Mouse (Mus musculus) forebrain, embryonic 11.5 days (tissue): Measurements from ENCODE around the gene Col26a1. TPM values are rescaled to one million over a fixed set of nuclear protein-coding genes. Genes with fewer than 3 reads are reported as not detected.
A peak's percentile ranks its signal among the peaks of the same experiment; 100 is the strongest.

Experiments used
- ATAC-seq: fragments of 200-750 bp; cut with Nextera tagmentation; replicated peaks from 2 replicates; pipeline ENCODE4 v1.8.0; 2017; ENCODE audit warnings: moderate TSS enrichment; ENCODE audit not compliant: low FRiP score
- DNase-seq: peaks from one replicate; pipeline ENCODE4 v3.0.0-alpha.2; 2017; ENCODE audit warnings: low spot score
- H3K27ac ChIP-seq: fragments of 300-500 bp; sonication (generic); 2 replicates; pipeline ENCODE4 v1.5.1; 2014; ENCODE audit warnings: low read depth, low read length
- H3K27me3 ChIP-seq: fragments of 300-500 bp; sonication (generic); 2 replicates; pipeline ENCODE4 v1.6.1; 2014; ENCODE audit warnings: mild to moderate bottlenecking, low read length, mixed read lengths; ENCODE audit not compliant: control insufficient read depth, insufficient read depth
- H3K36me3 ChIP-seq: fragments of 300-500 bp; sonication (generic); 2 replicates; pipeline ENCODE4 v1.6.1; 2014; ENCODE audit warnings: mild to moderate bottlenecking, low read length, moderate library complexity, mixed read lengths; ENCODE audit not compliant: control insufficient read depth, insufficient read depth
- H3K4me1 ChIP-seq: fragments of 300-500 bp; sonication (generic); replicated peaks from 2 replicates; pipeline ENCODE4 v1.6.1; 2014; ENCODE audit warnings: low read length, mixed read lengths; ENCODE audit not compliant: control insufficient read depth, insufficient read depth
- H3K4me2 ChIP-seq: fragments of 300-500 bp; sonication (generic); 2 replicates; pipeline ENCODE4 v1.6.1; 2014; ENCODE audit warnings: low read depth, mild to moderate bottlenecking, low read length, moderate library complexity, mixed read lengths; ENCODE audit not compliant: severe bottlenecking
- H3K4me3 ChIP-seq: fragments of 300-500 bp; sonication (generic); 2 replicates; pipeline ENCODE4 v1.5.1; 2014; ENCODE audit warnings: low read depth, low read length
- H3K9ac ChIP-seq: fragments of 300-500 bp; sonication (generic); 2 replicates; pipeline ENCODE4 v1.6.1; 2014; ENCODE audit warnings: low read length
- H3K9me3 ChIP-seq: fragments of 300-500 bp; sonication (generic); 2 replicates; pipeline ENCODE4 v1.6.1; 2016; ENCODE audit warnings: low read length, mixed read lengths; ENCODE audit not compliant: control insufficient read depth
- WGBS: fragments of 180-500 bp; shearing (Covaris S2); extraction: QIAGEN DNeasy Blood & Tissue Kit; methylation state at CpG from one replicate; pipeline ENCODE4 v1.1.7; 2014; 5-methylcytosine and 5-hydroxymethylcytosine counted together
- polyA plus RNA-seq: library from polyadenylated mRNA; unstranded; fragments of >200 nt; fragmentation: Nextera tagmentation; extraction: Ambion mirVana; gene quantifications from 2 replicates; pipeline ENCODE4 v1.2.1, GENCODE M21; 2014

The Col26a1 gene
- polyA plus RNA-seq = 35.1 and 40.6 TPM in 2 replicates

DNA sequence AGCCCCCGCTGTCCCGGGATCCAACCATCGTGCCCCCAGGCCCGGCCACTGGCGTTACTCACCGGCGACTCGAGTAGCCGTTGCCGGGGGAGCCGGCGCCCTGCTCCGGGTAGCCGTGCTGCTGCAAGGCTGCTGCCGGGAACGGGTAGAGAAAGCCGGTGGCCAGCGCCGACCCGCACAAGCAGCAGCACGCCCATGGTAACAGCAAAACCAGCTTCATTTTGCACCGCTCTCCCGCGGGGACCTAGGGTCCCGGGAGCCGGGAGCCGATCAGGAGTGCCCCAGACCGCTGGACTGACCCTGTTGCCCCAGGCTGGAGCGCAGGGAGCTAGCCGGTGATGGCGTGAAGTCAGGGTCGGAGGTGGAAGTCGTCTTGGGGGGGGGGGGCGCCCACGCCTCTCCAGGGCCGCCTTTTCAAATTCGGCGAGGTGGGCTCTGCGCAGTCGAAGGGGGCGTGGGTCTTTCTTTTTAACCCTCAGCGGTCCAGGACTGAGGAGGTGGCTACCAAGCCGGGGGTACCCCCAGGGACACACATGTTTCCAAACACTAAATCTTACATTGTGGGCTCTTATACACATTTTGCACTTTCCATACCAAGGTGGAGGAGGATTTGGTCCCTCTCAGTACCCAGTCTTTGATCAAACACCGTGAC, at the start of gene Col26a1:
TSS of gene Col26a1 (minus strand) at position 422 of the 652 bp plus-strand sequence.
- ATAC-seq = 0 out of 2 replicates have a peak, but pooled peaks have one; percentile 24
- no peaks in the 10 kb centered on the region for H3K36me3 ChIP-seq
- no peaks in the 10 kb centered on the region for H3K9me3 ChIP-seq
- peak within 1 kb of the TSS; percentile 69 for H3K9ac ChIP-seq
- peaks cover 3% of the 10 kb centered on the region; the same call in 1 of the 2 replicates for H3K4me1 ChIP-seq
- H3K27me3 ChIP-seq = peaks cover 24% of the 10 kb centered on the region
- H3K4me3 ChIP-seq = peak within 1 kb of the TSS; percentile 48
- WGBS = 2% methylated on average over 44 of the region's 44 CpGs
- peak within 1 kb of the TSS; percentile 88 for H3K4me2 ChIP-seq
- 0 out of 2 replicates have a peak within 1 kb of the TSS, but pooled peaks have one; percentile 3 for H3K27ac ChIP-seq
- peak; percentile 75 for DNase-seq

DNA sequence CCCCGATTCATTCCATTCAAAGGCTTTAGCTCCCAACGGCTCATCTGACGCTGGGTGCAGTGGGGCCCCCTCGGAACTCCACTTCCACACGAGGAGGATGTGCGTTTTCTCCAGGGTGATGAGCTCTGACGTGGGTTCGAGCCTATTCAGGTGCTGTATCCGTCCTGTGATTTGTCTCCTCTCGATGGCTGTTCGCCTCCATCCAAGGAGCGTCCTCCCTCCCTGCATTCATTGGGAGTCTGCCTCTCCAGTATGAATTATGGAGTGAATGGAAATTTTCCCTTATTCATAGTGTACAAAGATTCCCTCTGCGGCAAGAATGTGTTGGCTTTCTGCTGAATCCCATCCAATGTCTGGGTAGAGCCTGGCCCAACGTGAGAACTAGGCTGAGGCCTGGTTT, 48.9 kb upstream of the Col26a1 start:
- H3K27ac ChIP-seq = no peak overlapping the region
- H3K9ac ChIP-seq = no peak overlapping the region
- no peak overlapping the region for H3K4me2 ChIP-seq
- 85% methylated on average over 14 of the region's 14 CpGs for WGBS
- H3K36me3 ChIP-seq = no peaks in the 10 kb centered on the region
- no peaks in the 10 kb centered on the region for H3K4me1 ChIP-seq
- H3K9me3 ChIP-seq = no peaks in the 10 kb centered on the region
- no peaks in the 10 kb centered on the region for H3K27me3 ChIP-seq
- ATAC-seq (no peak), DNase-seq (no peak)
- no peak overlapping the region for H3K4me3 ChIP-seq

DNA sequence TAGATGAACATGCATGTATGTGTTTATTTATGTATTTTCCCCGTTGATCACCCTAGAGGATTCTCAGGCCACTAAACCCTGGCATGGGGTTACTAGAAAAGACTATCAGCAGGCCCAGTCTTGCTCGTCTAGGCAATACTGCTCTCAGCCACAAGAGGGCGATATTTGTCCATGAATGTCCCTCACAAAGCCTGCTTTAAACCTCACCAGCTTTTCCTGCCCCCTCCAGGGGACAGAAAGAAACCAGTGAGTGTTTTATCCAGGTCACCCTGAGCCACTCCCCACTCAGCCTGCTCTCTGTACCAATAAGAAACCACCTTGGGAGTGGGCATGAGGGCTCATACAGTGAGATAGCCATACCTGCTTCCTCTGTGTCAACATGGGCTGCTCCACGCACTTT, 46.1 kb upstream of the Col26a1 start:
- no peaks in the 10 kb centered on the region for H3K27me3 ChIP-seq
- H3K4me3 ChIP-seq = no peak overlapping the region
- no peaks in the 10 kb centered on the region for H3K4me1 ChIP-seq
- WGBS = 21% methylated on average over 4 of the region's 4 CpGs
- ATAC-seq (peak; percentile 39; the same call in 1 of the 2 replicates), DNase-seq (peak; percentile 91)
- H3K9me3 ChIP-seq = no peaks in the 10 kb centered on the region
- peak overlapping the region; percentile 10 for H3K9ac ChIP-seq
- H3K4me2 ChIP-seq = no peak overlapping the region
- no peak overlapping the region for H3K27ac ChIP-seq
- no peaks in the 10 kb centered on the region for H3K36me3 ChIP-seq

DNA sequence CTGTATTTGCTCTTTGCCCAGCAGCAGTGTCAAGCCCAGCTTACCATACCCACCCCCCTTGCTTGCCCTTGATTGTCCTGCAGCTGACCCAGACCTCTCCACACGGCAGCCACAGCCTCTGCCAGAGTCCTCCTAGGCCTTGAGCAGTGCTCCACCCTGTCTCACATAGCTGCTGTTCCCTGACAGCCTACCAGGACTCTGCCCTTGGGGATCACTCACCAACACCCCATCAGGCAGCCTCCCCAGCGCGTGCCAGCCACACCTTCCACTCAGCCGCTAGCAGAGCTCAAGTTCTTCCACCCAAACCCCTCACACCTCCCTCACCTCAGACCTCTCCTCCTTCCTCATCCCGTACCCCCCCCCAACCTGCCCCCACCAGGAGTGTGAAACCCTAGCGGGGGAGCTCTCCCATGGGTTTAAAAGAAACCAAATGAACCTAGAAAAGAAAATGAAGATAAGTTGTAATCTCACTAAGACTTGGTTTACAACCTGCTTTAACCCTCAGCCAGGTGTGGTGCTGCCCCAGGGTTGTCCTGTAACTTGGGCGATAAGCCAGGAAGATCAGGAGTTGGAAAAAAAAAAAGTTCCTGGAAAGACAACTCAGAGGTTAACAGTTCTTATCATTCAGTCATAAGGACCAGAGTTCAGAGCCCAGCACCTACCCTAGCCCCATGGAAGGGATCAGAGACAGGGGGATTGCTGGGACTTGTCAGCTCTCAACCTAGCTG, 40.9 kb upstream of the Col26a1 start:
- ATAC-seq (no peak), DNase-seq (no peak)
- Histone ChIP-seq H3K4me2 (no peak overlapping the region), H3K4me3 (no peak overlapping the region), H3K27me3 (no peaks in the 10 kb centered on the region), H3K9ac (no peak overlapping the region), H3K36me3 (no peaks in the 10 kb centered on the region), H3K9me3 (no peaks in the 10 kb centered on the region), H3K4me1 (peaks cover 4% of the 10 kb centered on the region; the same call in 1 of the 2 replicates), H3K27ac (no peak overlapping the region)
- WGBS = 83% methylated on average over 7 of the region's 7 CpGs

DNA sequence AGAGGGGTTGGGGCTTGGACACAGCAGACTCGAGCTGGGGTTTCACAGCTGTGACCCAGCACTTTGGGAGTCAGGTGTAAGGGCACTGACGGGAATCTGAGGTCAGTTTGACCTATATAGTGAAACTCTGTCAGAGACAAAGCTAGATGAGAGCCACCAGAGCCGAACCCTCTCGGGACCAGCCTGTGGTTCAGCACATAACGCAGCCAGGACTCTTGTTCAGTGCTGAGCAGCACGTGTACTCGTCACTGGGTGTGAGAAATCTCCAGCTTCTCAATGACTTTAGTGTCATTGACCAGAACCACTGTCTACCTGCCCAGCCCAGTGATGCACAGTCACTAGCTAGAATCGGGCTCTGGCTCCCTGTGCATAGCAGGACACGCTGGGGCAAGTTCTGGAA, 39.8 kb upstream of the Col26a1 start:
- Histone ChIP-seq H3K9ac (no peak overlapping the region), H3K9me3 (no peaks in the 10 kb centered on the region), H3K4me3 (no peak overlapping the region), H3K27me3 (no peaks in the 10 kb centered on the region), H3K27ac (no peak overlapping the region), H3K4me1 (peaks cover 4% of the 10 kb centered on the region; the same call in 1 of the 2 replicates), H3K4me2 (no peak overlapping the region), H3K36me3 (no peaks in the 10 kb centered on the region)
- ATAC-seq (no peak), DNase-seq (no peak)
- 85% methylated on average over 9 of the region's 9 CpGs for WGBS

DNA sequence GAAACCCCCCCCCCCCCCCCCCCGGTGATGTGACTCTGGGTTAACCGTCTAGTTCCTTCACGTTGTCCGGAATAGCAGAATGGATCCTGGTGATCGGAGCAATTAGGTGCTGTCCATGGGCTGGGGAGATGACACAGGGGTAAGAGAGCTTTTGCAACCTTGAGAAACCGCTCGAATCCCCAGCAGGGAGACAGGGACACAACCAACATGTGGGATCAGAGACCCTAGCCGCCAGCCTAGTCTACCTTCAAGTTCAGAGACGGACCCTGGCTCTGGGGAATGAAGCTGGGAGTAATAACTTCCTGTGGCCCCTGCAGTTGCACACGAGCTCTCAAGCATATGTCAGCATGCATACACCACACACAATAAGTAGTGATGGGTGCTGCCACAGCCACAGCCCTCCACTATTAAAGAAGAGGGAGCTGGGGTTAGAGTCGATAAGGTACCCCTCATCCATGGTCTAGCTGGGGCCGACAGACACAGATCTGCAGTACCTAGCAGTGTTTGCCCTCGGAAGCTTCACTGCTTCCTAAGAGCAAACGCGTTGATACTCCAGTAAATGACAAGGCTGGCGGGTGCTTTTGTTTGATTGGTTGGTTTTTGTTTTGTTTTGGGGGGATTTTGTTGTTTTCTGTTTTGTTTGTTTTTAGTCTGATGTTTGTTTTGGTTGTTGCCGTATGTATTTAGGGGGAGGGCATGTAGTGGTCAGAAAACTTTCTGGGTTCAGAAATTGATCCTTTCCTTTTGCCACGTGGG, 36.7 kb upstream of the Col26a1 start:
- H3K9me3 ChIP-seq = no peaks in the 10 kb centered on the region
- H3K27ac ChIP-seq = no peak overlapping the region
- H3K27me3 ChIP-seq = no peaks in the 10 kb centered on the region
- peaks cover 4% of the 10 kb centered on the region; the same call in 1 of the 2 replicates for H3K4me1 ChIP-seq
- peak overlapping the region; percentile 57 for H3K4me3 ChIP-seq
- WGBS = 28% methylated on average over 18 of the region's 18 CpGs
- no peaks in the 10 kb centered on the region for H3K36me3 ChIP-seq
- DNase-seq (no peak), ATAC-seq (peak; percentile 19; the same call in 1 of the 2 replicates)
- peak overlapping the region; percentile 85 for H3K4me2 ChIP-seq
- peak overlapping the region; percentile 72 for H3K9ac ChIP-seq

DNA sequence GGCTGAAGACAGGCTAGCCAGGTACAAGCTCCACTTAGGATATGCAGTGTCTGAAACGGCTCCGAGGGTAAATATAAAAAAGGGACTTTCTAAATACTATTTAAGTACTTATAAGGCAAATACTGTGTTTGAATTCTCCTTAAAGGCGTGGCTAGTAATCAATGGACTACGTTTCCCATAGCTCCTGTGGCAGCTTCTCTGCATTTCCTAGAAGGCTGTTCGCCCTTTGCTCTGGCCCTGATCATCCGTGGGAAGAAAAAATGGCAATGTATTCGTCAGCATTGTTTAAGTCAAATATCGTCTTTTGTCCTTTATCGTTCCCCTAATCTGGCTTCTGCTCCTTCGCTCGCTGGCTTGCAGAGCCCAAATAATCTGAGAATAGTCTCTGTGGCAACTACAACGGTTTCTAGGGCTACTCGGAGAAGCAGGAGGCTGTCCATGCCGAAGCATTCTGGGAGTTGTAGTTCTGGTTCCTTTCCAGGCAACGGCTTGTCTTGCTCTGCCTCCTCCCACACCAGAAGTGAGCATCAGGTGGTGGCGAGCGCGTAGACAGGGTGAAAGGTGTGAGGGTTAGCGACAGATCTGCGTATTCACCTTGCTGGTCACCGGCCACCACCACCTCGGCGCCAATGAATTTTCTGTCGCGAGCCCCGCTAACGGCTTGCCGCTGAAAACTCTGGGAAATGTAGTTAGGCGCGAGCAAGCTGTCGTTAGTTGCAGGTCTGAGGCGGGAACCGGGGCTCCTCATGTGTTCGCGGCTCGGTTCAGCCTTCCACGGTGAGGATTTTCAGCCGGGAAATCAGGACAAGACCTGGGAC, 35.9 kb upstream of the Col26a1 start:
- DNase-seq (peak; percentile 80), ATAC-seq (peak; percentile 91)
- 4% methylated on average over 38 of the region's 38 CpGs for WGBS
- peak overlapping the region; percentile 85 for H3K4me2 ChIP-seq
- H3K9ac ChIP-seq = peak overlapping the region; percentile 72
- H3K9me3 ChIP-seq = no peaks in the 10 kb centered on the region
- peaks cover 4% of the 10 kb centered on the region; the same call in 1 of the 2 replicates for H3K4me1 ChIP-seq
- H3K27ac ChIP-seq = no peak overlapping the region
- H3K36me3 ChIP-seq = no peaks in the 10 kb centered on the region
- H3K4me3 ChIP-seq = peak overlapping the region; percentile 57
- H3K27me3 ChIP-seq = no peaks in the 10 kb centered on the region
